Comparison of ENCODE assay signal across 18 mouse cellular contexts in genomic region chr4:76007219-76007618, GRCm38 (mm10).
A peak's percentile ranks its signal among the peaks of the same experiment; 100 is the strongest.
DNase-seq lines count a peak whose midpoint lies in the region; ATAC-seq and TF ChIP-seq lines count a peak whose summit lies in the region.
"Had no signal": no experiment of that assay in that cellular context is flagged by ENCODE, and none has a peak within 500 bp of the region (broad histone marks: within the 10 kb centered on the region; RNA-seq: fewer than 3 reads in every experiment).

No protein-coding gene starts in this region.

- ATAC-seq in forebrain, embryonic 15.5 days (replicated peaks), result no peak
- ATAC-seq in forebrain, embryonic 13.5 days, result no peak
- no peak for ATAC-seq in heart, postnatal 0 days (ENCODE audit: insufficient read depth, low read depth)
- 0 out of 2 replicates have a peak, but pooled peaks have one; percentile 55 for ATAC-seq in lung, embryonic 14.5 days (ENCODE audit: insufficient read depth)
- ATAC-seq: activated CD4-positive, CD25-positive, alpha-beta regulatory T cell, adult 4 months; intestine, embryonic 16.5 days; Patski had no signal

- H3K9me3 ChIP-seq in forebrain, embryonic 15.5 days, result no peaks in the 10 kb centered on the region
- no peaks in the 10 kb centered on the region for H3K9me3 ChIP-seq in forebrain, embryonic 13.5 days (replicated peaks)
- H3K9me3 ChIP-seq in heart, postnatal 0 days (replicated peaks; ENCODE audit: control insufficient read depth, low read length), result no peaks in the 10 kb centered on the region
- H3K9me3 ChIP-seq in lung, embryonic 14.5 days (ENCODE audit: low read depth, low read length), result no peaks in the 10 kb centered on the region
- H3K9me3 ChIP-seq: embryonic facial prominence, embryonic 13.5 days; hindbrain, embryonic 15.5 days had no signal

- H3K36me3 ChIP-seq in forebrain, embryonic 15.5 days, result no peaks in the 10 kb centered on the region
- H3K36me3 ChIP-seq in forebrain, embryonic 13.5 days (ENCODE audit: poor library complexity, severe bottlenecking), result no peaks in the 10 kb centered on the region
- H3K36me3 ChIP-seq in heart, postnatal 0 days (replicated peaks; ENCODE audit: control insufficient read depth, insufficient read depth, low read length), result no peaks in the 10 kb centered on the region
- H3K36me3 ChIP-seq in lung, embryonic 14.5 days (ENCODE audit: insufficient read depth), result no peaks in the 10 kb centered on the region
- H3K36me3 ChIP-seq: hindbrain, embryonic 15.5 days had no signal

- H3K9ac ChIP-seq in forebrain, embryonic 15.5 days (replicated peaks), result no peak overlapping the region
- no peak overlapping the region for H3K9ac ChIP-seq in forebrain, embryonic 13.5 days
- no peak overlapping the region for H3K9ac ChIP-seq in heart, postnatal 0 days (replicated peaks; ENCODE audit: low read depth, low read length)
- no peak overlapping the region for H3K9ac ChIP-seq in lung, embryonic 14.5 days
- H3K9ac ChIP-seq: embryonic facial prominence, embryonic 13.5 days; forebrain, postnatal 0 days; hindbrain, embryonic 15.5 days had no signal

- peaks cover 15% of the 10 kb centered on the region for H3K4me1 ChIP-seq in forebrain, embryonic 15.5 days
- H3K4me1 ChIP-seq in forebrain, embryonic 13.5 days, result peaks cover 8% of the 10 kb centered on the region; the same call in 1 of the 2 replicates
- H3K4me1 ChIP-seq in heart, postnatal 0 days (ENCODE audit: control insufficient read depth, insufficient read depth), result no peaks in the 10 kb centered on the region
- H3K4me1 ChIP-seq in lung, embryonic 14.5 days (ENCODE audit: insufficient read depth), result peaks cover 3% of the 10 kb centered on the region; the same call in 1 of the 2 replicates
- H3K4me1 ChIP-seq: hindbrain, embryonic 15.5 days had no signal

- TF ChIP-seq CTCF in heart, postnatal 0 days (IDR thresholded peaks at IDR 0.05; ENCODE audit: low read depth), result no peak
- no peak for TF ChIP-seq CTCF in lung, embryonic 14.5 days (IDR thresholded peaks at IDR 0.05; ENCODE audit: low read depth)

- H3K4me2 ChIP-seq in forebrain, embryonic 15.5 days (replicated peaks), result no peak overlapping the region
- no peak overlapping the region for H3K4me2 ChIP-seq in forebrain, embryonic 13.5 days
- H3K4me2 ChIP-seq in heart, postnatal 0 days (ENCODE audit: low read depth, low read length), result 0 out of 2 replicates have a peak overlapping the region, but pooled peaks have one; percentile 28
- no peak overlapping the region for H3K4me2 ChIP-seq in lung, embryonic 14.5 days
- H3K4me2 ChIP-seq: embryonic facial prominence, embryonic 13.5 days; hindbrain, embryonic 15.5 days had no signal

- H3K27ac ChIP-seq in forebrain, embryonic 15.5 days (replicated peaks), result peak overlapping the region; percentile 71
- H3K27ac ChIP-seq in forebrain, embryonic 13.5 days, result no peak overlapping the region
- no peak overlapping the region for H3K27ac ChIP-seq in heart, postnatal 0 days (ENCODE audit: low read depth)
- peak overlapping the region; percentile 8 for H3K27ac ChIP-seq in lung, embryonic 14.5 days (ENCODE audit: low read depth)
- H3K27ac ChIP-seq: embryonic facial prominence, embryonic 13.5 days; hindbrain, embryonic 15.5 days had no signal

- WGBS in forebrain, embryonic 15.5 days, result 88% methylated on average over 3 of the region's 3 CpGs
- WGBS in forebrain, embryonic 13.5 days, result 90% methylated on average over 3 of the region's 3 CpGs
- 42% methylated on average over 3 of the region's 3 CpGs for WGBS in heart, postnatal 0 days
- 48% methylated on average over 3 of the region's 3 CpGs for WGBS in lung, embryonic 14.5 days

- TF ChIP-seq EP300 in heart, postnatal 0 days (IDR thresholded peaks at IDR 0.05; ENCODE audit: low read depth), result no peak

- no peak for DNase-seq in heart, postnatal 0 days (ENCODE audit: low spot score)
- no peak for DNase-seq in heart, adult 11 months
- DNase-seq in lung, embryonic 14.5 days, result peak; percentile 69
- DNase-seq in lung, adult 18-20 months, result no peak
- DNase-seq: adrenal gland, postnatal 14 days; cerebellum, adult 11-12 months; cerebellum, adult 9-10 months; cerebellum, postnatal 25 days; gastrocnemius, postnatal 14 days had no signal

- H3K27me3 ChIP-seq in forebrain, embryonic 15.5 days, result no peaks in the 10 kb centered on the region
- no peaks in the 10 kb centered on the region for H3K27me3 ChIP-seq in forebrain, embryonic 13.5 days
- H3K27me3 ChIP-seq in heart, postnatal 0 days (ENCODE audit: control insufficient read depth, insufficient read depth, low read length), result no peaks in the 10 kb centered on the region
- H3K27me3 ChIP-seq in lung, embryonic 14.5 days (ENCODE audit: insufficient read depth, low read length), result no peaks in the 10 kb centered on the region
- H3K27me3 ChIP-seq: CH12.LX; embryonic facial prominence, embryonic 13.5 days; hindbrain, embryonic 15.5 days; Patski had no signal

- no peak overlapping the region for H3K4me3 ChIP-seq in forebrain, embryonic 15.5 days
- H3K4me3 ChIP-seq in forebrain, embryonic 13.5 days, result no peak overlapping the region
- no peak overlapping the region for H3K4me3 ChIP-seq in heart, postnatal 0 days (ENCODE audit: low read depth, low read length)
- no peak overlapping the region for H3K4me3 ChIP-seq in lung, embryonic 14.5 days (ENCODE audit: low read depth, low read length)
- H3K4me3 ChIP-seq: embryonic facial prominence, embryonic 13.5 days; hindbrain, embryonic 15.5 days had no signal

Comparison
In these comparisons a context has a peak if more than half of its experiments do, and no peak if none do; other contexts are left out.
1. H3K27ac ChIP-seq: peak in forebrain, embryonic 15.5 days (single experiment) and lung, embryonic 14.5 days (single experiment); none in forebrain, embryonic 13.5 days (single experiment) and heart, postnatal 0 days (single experiment).